Mouse (Mus musculus) urinary bladder, postnatal 14 days (tissue): ENCODE results near the gene Stim2.
A peak's percentile ranks its signal among the peaks of the same experiment; 100 is the strongest.

Experiments
- DNase-seq: peaks from one replicate; pipeline ENCODE4 v3.0.0; 2021; ENCODE audit warnings: low spot score

Stim2 gene

GRCm38 (mm10) chr5:53994576-53994975 is 3.7 kb upstream of the Stim2 start:
- no peak for DNase-seq

GRCm38 (mm10) chr5:53995316-53995715 is 3.0 kb upstream of the Stim2 start:
- peak; percentile 78 for DNase-seq

GRCm38 (mm10) chr5:53996822-53997221 is 1.5 kb upstream of the Stim2 start:
- no peak for DNase-seq

GRCm38 (mm10) chr5:53998743-53999460 is 603 bp downstream of the Stim2 start:
- DNase-seq, result peak; percentile 52

- DNase-seq, result no peak
These were observed 1.1 kb downstream of the Stim2 start for GRCm38 (mm10) chr5:53999461-53999770.

GRCm38 (mm10) chr5:53999831-54000230 is 1.5 kb downstream of the Stim2 start:
- no peak for DNase-seq

DNA sequence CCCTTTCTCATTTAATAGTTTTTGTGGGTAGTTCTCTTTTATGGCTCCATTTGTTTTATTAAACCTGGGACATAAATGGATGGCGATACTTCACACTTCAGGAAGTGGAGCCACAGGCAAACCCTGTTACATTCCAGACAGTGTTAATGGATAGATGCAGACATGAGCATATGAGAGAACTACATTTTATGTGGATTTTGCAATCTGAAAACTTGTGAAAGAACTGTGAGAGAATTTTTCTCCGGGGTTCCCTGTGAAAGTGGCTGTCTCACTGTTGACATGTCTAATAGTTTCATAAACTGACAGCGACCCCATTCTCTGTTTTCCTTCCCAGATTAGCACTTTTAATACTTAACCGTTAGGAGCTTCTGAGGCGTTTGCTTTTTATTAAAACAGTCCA is 2.7 kb downstream of the Stim2 start:
- no peak for DNase-seq

- no peak for DNase-seq
These were observed 7.0 kb downstream of the Stim2 start for GRCm38 (mm10) chr5:54005111-54005864.

DNA sequence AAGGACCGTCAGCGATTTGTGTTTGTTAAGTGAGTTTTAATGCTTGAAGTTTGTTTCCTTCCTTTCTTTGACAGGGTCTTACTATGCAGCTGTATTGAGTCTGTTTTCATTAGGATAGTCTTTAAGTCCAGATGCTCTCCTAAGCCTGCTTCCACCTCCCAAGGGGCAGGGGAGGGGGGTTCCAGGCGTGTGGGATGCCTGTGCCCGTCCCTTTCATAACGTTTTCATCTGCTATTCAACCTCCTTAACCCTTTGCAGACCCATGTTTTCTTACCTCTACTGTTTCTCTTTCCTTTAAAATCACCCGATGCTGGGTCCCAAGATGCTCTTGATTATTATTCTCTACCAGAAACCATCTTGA is 7.5 kb downstream of the Stim2 start:
- no peak for DNase-seq

- DNase-seq, result no peak
These were observed 8.5 kb downstream of the Stim2 start for GRCm38 (mm10) chr5:54006845-54007244.

GRCm38 (mm10) chr5:54007617-54008016 is 9.3 kb downstream of the Stim2 start:
- no peak for DNase-seq

- DNase-seq, result no peak
These were observed 15.0 kb downstream of the Stim2 start for GRCm38 (mm10) chr5:54013271-54013670.

DNA sequence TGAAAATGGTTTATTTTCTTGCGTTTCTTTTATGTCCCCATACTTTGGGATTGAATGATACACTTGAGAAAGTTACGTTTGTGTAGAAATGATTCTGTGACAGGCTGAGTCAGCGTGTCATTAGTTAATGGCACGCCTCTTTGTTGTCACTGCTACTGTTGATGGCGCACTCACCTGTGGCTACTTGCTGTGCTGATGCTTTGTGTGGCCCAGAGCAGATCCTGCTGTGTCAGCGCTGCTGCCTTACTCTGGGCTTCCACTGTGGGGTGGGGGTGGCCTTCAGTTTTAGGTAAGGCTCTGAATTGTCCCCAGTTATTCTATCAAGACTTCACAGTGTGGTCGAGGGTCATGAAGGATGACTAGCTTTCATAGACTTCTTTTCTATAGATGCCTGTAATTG is 18.8 kb downstream of the Stim2 start:
- DNase-seq, result no peak

DNA sequence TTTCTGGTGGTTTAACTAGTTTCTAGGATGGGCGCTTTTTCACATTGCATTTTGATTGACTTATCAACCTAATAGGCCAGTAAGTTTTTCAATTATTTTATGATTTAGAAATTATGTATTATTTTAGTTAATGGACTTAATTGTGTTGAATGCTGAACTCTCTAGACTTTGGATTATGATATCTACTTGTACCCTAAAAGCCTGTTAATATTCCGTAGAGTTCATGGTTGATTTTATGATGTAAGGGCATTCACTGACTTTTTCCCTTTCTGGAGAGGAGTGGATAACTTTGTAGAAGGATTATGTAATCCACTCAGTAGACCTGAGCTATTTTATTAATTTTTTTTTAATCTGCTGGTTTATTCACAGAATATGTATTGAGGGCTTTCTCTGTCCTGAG is 20.6 kb downstream of the Stim2 start:
- no peak for DNase-seq

DNA sequence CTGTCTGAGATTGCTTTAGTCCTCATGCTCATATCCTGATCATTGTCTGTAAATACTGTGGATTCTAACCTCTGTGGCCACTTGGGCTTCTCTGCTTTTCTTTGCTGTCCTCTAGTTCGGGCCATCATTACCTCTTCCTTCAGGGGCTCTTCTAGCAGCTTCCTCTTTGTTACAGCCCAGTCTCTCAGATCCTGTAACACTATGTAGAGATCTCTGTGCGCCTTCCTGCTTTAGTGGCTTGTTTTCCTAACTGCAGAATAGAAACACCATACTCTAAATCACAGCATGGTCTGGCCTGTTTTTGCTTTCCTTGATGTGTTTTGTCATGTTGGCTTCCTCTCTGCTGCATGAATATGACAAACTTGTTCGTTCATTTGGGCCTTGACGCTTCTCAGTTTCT is 21.2 kb downstream of the Stim2 start:
- DNase-seq, result no peak

DNA sequence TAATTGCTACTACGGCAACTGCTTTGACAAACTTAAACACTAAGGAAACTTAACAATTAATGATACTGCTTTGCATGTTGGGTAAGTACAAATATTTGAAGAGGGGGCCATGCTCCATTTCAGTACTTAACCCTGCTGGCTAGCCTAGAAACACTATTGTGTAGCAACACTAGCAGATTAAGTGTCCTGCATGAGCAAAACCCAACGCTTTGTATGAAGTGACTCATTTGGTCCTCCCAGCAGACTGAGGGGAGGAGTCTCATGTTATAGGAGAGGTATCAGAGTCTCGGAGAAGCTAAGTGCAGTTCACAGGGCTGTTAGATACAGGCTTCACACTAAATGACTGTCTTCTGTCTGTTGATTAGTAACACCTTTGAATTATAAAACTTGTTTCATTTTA is 26.3 kb downstream of the Stim2 start:
- DNase-seq, result no peak

GRCm38 (mm10) chr5:54025630-54026029 is 27.3 kb downstream of the Stim2 start:
- DNase-seq, result no peak

DNA sequence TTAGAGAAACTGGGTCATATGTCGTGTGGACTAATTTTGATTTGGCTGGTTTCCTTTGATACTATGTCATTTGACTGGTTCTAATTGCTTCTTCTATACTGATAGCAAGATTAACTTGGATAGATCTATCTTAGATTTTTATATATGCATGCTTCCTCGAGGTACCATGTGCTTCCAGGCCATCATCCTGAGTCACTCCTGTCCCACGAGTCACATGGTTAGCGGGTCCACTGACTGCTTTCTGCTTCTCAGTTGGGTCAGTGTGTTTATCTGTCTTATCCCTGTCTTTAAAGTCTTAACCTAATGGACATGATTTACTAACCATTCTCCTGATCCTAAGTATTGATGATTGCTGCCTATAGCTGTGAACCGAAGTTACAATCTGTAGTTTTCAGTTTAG is 34.9 kb downstream of the Stim2 start:
- DNase-seq, result no peak

DNA sequence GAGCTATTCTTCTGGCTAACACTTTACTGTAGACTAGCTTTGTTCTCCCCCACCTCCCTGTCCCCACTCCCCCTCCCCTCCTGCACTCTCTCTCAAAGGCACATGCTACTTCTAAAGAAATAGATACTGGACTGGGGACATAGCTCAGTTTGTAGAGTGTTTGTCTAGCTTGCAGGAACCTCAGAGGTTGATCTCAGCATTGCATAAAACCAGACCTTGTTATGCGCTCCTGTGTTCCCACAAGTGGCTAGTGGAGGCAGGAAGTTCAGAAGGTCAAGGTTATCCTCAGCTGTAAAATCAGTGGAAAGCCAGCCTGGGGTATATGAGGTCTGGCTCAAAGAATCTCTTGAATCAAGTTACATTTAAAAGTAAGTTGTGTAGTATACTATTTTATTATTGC is 36.4 kb downstream of the Stim2 start:
- no peak for DNase-seq

- DNase-seq, result no peak
These were observed 40.3 kb downstream of the Stim2 start for GRCm38 (mm10) chr5:54038615-54039014.

GRCm38 (mm10) chr5:54040527-54040926 is 42.2 kb downstream of the Stim2 start:
- DNase-seq, result no peak

GRCm38 (mm10) chr5:54042013-54042412 is 43.7 kb downstream of the Stim2 start:
- DNase-seq, result no peak

DNA sequence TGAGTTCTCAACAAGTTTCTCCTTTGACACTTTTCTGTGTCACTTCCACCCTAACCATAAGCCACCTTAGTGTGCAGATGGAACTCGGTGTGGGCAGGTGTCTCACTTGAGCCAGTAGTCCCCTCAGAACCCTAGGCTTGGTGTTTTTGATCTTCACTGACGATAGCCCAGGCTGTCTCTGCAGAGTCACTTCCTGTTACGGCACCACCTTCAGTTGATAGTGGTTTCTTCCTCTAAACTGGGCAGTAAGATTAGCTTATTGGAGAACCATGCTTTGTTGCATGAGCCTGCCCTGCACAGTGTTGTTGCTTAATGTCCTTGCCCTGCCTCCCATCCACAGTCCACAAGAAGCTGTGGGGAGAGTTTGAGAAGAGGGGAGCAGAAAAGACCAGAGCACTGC is 47.2 kb downstream of the Stim2 start:
- no peak for DNase-seq

GRCm38 (mm10) chr5:54046432-54046831 is 48.1 kb downstream of the Stim2 start:
- no peak for DNase-seq
